In genomic region chr10:83106152-83106746, GRCm38 (mm10) we compare ENCODE assay signal across 10 mouse cellular contexts.
A peak's percentile ranks its signal among the peaks of the same experiment; 100 is the strongest.
DNase-seq lines count a peak whose midpoint lies in the region; ATAC-seq lines count a peak whose summit lies in the region.
"Had no signal": no experiment of that assay in that cellular context is flagged by ENCODE, and none has a peak within 500 bp of the region (broad histone marks: within the 10 kb centered on the region; RNA-seq: fewer than 3 reads in every experiment).

No protein-coding gene starts in this region.

- peaks cover 83% of the 10 kb centered on the region for H3K4me1 ChIP-seq in forebrain, embryonic 10.5 days
- peaks cover 24% of the 10 kb centered on the region for H3K4me1 ChIP-seq in heart, embryonic 11.5 days (ENCODE audit: control insufficient read depth, insufficient read depth, low read length)
- H3K4me1 ChIP-seq in intestine, embryonic 15.5 days (replicated peaks) = peaks cover 20% of the 10 kb centered on the region

- no peaks in the 10 kb centered on the region for H3K9me3 ChIP-seq in forebrain, embryonic 10.5 days
- H3K9me3 ChIP-seq in heart, embryonic 11.5 days (replicated peaks; ENCODE audit: control insufficient read depth, low read length) = no peaks in the 10 kb centered on the region
- H3K9me3 ChIP-seq in intestine, embryonic 15.5 days = no peaks in the 10 kb centered on the region
- H3K9me3 ChIP-seq: limb, embryonic 13.5 days; megakaryocyte, embryonic 14.5 days had no signal

- intact Hi-C loops in left cerebral cortex, postnatal 10 days (cut with DNase I) = no loop called here

- H3K9ac ChIP-seq in heart, embryonic 11.5 days (ENCODE audit: low read depth, low read length) = no peak overlapping the region
- no peak overlapping the region for H3K9ac ChIP-seq in intestine, embryonic 15.5 days
- H3K9ac ChIP-seq: limb, embryonic 13.5 days had no signal

- H3K36me3 ChIP-seq in forebrain, embryonic 10.5 days (replicated peaks) = no peaks in the 10 kb centered on the region
- no peaks in the 10 kb centered on the region for H3K36me3 ChIP-seq in heart, embryonic 11.5 days (ENCODE audit: control insufficient read depth, insufficient read depth, low read length)
- H3K36me3 ChIP-seq in intestine, embryonic 15.5 days = no peaks in the 10 kb centered on the region
- H3K36me3 ChIP-seq: limb, embryonic 13.5 days had no signal

- WGBS in forebrain, embryonic 10.5 days = 38% methylated on average over 7 of the region's 7 CpGs
- WGBS in heart, embryonic 11.5 days (ENCODE audit: insufficient replicate concordance) = 60% methylated on average over 7 of the region's 7 CpGs
- 70% methylated on average over 7 of the region's 7 CpGs for WGBS in intestine, embryonic 15.5 days

- H3K4me3 ChIP-seq in forebrain, embryonic 10.5 days = no peak overlapping the region
- no peak overlapping the region for H3K4me3 ChIP-seq in heart, embryonic 11.5 days (ENCODE audit: low read depth, low read length)
- H3K4me3 ChIP-seq in intestine, embryonic 15.5 days (replicated peaks) = no peak overlapping the region
- H3K4me3 ChIP-seq: limb, embryonic 13.5 days; megakaryocyte, embryonic 14.5 days had no signal

- ATAC-seq in heart, embryonic 11.5 days (replicated peaks; ENCODE audit: insufficient number of reproducible peaks, low FRiP score, low TSS enrichment) = no peak
- ATAC-seq in intestine, embryonic 15.5 days = no peak

- peaks cover 10% of the 10 kb centered on the region; the same call in 1 of the 2 replicates for H3K27me3 ChIP-seq in forebrain, embryonic 10.5 days (ENCODE audit: poor library complexity, severe bottlenecking)
- no peaks in the 10 kb centered on the region for H3K27me3 ChIP-seq in heart, embryonic 11.5 days (ENCODE audit: control insufficient read depth, insufficient read depth, low read length)
- H3K27me3 ChIP-seq in intestine, embryonic 15.5 days (replicated peaks) = no peaks in the 10 kb centered on the region
- H3K27me3 ChIP-seq: megakaryocyte, embryonic 14.5 days had no signal

- H3K27ac ChIP-seq in forebrain, embryonic 10.5 days = peak overlapping the region; percentile 75
- no peak overlapping the region for H3K27ac ChIP-seq in heart, embryonic 11.5 days (ENCODE audit: low read depth, low read length)
- no peak overlapping the region for H3K27ac ChIP-seq in intestine, embryonic 15.5 days

- no peak for DNase-seq in forebrain, embryonic 10.5 days (ENCODE audit: extremely low spot score, low spot score)
- DNase-seq in frontal cortex, postnatal 10 days (ENCODE audit: low spot score in 2 of 2) = peak; percentile 66 to 69
- peak; percentile 59 to 73 for DNase-seq in left cerebral cortex, postnatal 10 days (ENCODE audit: extremely low spot score in 1 of 2, low spot score in 2 of 2)
- peak; percentile 94 for DNase-seq in retina, postnatal 1 day
- no peak for DNase-seq in cerebellum, adult 11-12 months
- no peak for DNase-seq in cerebellum, adult 8-10 months

- no peak overlapping the region for H3K4me2 ChIP-seq in heart, embryonic 11.5 days
- H3K4me2 ChIP-seq in intestine, embryonic 15.5 days (replicated peaks) = no peak overlapping the region
- H3K4me2 ChIP-seq: limb, embryonic 13.5 days had no signal

Comparison
In these comparisons a context has a peak if more than half of its experiments do, and no peak if none do; other contexts are left out.
1. DNase-seq: peak in frontal cortex, postnatal 10 days (2 of 2), left cerebral cortex, postnatal 10 days (2 of 2) and retina, postnatal 1 day (single experiment); none in forebrain, embryonic 10.5 days (single experiment), cerebellum, adult 11-12 months (single experiment) and cerebellum, adult 8-10 months (single experiment).